Mouse (Mus musculus): ENCODE measurements around the gene Pomgnt1.

Gene Pomgnt1

DNA sequence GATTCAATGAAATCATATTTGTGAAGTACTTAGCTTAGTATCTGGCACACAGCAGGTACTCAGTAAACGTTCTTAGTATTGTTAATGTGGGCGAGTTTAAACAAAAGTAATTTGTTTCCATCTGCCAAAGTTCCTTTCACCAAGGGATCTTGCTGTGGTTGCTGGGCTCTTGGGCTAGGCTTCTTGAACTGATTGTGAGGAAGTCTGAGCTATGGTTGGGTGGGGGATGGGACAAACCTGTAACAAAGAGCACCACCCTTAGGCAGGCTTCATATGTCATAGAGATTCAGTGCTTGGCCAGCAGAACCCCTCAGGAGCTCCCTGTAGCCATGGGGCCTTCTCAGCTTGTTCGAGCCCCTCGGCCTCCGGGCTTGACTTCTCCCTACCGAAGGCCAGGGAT is 49.4 kb downstream of the Pomgnt1 start, which contains the start of the genes 1700042G07Rik and Gm49337:
Gene 1700042G07Rik, plus strand, starts transcription at position 301 of the 400 bp plus-strand sequence.
Gene Gm49337, plus strand, starts transcription at position 313 of the 400 bp plus-strand sequence.
- DNase-seq (ENCODE audit: extremely low spot score): no peak

DNA sequence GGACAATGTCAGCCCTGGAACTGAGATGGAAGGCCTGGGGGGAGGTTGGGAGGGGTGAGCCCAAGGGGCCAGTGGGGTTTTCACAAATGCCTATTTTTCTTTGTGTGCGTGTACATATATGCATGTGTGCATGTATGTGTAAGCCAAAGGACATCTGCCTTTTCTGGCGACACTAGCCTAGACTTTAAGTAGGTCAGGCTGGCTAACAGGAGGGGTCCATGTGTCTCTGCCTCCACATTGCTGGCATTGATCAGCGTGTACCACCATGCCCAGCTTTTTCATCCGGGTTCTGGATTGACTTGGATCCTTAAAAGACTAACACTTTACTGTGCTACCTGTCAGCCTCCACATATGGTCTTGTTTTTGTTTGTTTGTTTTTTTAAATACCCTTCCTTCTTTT is 50.1 kb downstream of the Pomgnt1 start:
- no peak for DNase-seq (ENCODE audit: extremely low spot score)

DNA sequence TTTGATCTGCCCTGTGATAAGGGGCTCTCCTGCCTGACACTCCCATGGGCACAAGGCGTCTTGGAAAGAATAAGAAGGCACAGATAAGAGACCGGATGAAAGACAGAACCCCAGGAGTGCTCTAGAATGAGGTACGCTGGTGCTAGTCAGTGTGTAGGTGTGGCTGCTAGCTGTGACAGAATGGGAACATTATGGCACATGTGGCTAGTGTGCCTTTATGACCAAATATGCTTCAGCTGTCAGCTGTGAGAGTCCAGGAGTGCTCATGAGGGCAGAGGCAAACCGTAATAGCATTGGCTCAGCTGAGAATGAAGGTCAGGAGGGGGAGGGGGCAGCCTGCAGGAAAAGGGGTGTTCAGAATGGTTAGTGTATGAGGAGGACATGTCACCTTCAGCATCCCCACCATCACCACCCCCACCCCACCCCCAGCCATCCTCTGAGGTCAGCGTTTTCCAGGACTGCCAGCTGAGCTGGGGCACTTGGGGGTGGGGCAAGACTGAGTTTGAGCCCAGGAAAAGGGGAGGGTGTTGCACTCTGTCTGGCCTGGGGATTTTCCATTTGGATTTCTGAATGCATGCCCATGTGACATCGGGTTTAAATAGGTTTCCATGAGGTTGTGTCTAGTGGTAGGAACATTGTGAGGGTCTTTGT is 51.0 kb downstream of the Pomgnt1 start:
- no peak for DNase-seq (ENCODE audit: extremely low spot score)

DNA sequence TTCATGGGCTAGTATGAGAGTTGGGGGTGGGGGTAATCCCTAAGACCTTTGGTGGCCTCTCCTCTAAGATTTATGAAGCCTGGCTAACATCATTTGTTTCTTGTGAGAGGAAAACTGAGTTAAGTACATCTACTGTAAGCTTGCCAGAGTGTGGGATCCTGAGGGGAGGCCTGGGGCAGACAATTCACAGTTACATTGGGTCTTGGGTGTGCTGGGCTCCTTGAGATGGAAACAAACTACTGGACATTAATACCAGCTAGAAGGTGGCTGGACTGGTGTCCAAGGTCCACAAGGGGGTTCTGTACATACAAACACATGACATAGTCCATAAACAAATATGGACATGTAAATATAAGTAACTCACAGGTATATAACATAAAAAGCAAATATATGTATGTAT is 51.5 kb downstream of the Pomgnt1 start:
- DNase-seq (ENCODE audit: extremely low spot score): no peak

GRCm38 (mm10) chr4:116175711-116176542 is 52.3 kb downstream of the Pomgnt1 start:
- no peak for DNase-seq (ENCODE audit: extremely low spot score)

GRCm38 (mm10) chr4:116176543-116176988 is 52.9 kb downstream of the Pomgnt1 start:
- no peak for DNase-seq (ENCODE audit: extremely low spot score)

- DNase-seq (ENCODE audit: extremely low spot score): peak; percentile 38
These were observed 53.5 kb downstream of the Pomgnt1 start for GRCm38 (mm10) chr4:116177140-116177539.

DNA sequence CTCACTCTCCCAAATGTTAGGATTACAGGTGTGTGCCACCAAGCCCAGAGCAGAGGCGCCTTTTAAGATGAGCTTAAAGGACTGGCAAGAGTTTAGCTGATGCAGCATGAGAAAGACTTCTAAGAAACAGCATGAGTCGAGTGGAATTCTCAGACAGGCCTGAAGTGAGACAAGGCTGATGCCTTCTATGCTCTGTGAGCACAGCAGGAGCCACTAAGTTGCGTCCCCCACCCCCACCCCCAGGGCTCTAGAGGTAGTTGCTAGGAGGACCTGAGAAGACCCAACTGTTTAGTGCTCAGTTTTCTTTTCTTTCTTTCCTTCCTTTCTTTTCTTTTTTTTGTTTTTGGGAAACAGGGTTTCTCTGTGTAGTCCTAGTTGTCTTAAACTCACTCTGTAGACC is 58.4 kb downstream of the Pomgnt1 start:
- no peak for DNase-seq (ENCODE audit: extremely low spot score)

- peak; percentile 61 for DNase-seq (ENCODE audit: extremely low spot score)
These were observed 59.1 kb downstream of the Pomgnt1 start for GRCm38 (mm10) chr4:116182745-116183144.

DNA sequence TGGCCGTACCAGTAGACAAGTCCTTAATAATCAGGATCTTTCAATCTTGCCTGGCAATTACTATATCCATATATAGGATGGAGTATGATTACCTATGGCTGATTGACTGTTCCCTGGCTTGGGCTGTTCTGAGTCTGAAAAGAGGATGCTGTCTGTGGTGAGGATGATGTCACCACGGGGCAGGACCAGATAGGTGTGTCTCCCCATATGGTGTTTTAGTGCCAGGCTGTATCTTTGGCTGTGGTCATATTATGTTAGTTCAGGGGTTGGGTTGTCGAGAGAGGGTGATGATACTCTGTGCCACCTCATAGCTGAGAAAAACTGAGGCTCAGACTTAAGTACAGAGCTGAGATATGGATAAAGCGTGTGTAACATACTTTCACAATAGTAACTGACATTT is 61.4 kb downstream of the Pomgnt1 start:
- no peak for DNase-seq (ENCODE audit: extremely low spot score)

DNA sequence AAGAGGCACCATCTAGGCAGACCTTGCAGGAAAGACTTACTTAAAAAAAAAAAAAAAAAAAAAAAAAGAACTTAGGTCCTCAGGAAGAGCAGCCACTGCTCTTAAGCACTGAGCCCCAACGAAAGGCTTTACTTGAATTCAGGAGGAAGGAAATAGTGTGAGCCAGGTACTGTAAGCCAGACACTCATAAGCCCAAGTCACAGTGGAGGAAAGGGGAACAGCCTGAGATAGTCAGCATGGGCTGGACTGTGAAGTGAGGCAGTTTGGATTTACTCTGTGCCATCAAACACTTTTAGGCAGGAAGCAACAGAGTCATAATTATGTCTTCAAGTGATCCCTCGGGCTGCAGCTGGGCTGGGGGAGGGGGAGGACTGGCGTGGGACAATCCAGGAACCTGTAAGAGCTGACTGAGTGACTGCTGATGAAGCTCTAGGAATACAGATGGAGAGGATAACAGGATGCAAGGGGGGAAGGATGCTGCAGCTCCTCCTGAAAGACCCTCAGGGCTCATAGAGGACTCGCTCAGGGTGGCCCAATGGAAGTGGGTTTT is 68.7 kb downstream of the Pomgnt1 start:
- no peak for DNase-seq (ENCODE audit: extremely low spot score)

- DNase-seq (ENCODE audit: extremely low spot score): no peak
These were observed 70.1 kb downstream of the Pomgnt1 start for GRCm38 (mm10) chr4:116193583-116194383.

DNA sequence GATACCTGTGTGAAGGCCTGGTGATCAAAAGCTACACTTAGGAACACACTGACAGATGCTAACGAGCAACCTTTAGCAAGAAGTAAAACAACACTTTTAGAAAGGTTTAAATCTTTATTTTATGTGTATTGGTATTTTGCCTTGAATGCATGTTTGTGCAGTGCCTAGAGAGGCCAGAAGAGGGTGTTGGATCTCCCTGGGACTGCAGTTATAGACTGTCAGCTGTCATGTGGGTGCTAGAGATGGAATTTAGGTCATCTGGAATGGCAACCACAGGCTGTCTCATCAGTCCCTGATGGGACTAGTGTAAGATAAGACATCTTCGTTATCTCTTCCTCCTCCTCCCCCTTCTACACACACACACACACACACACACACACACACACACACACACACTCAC is 74.8 kb downstream of the Pomgnt1 start:
- DNase-seq (ENCODE audit: extremely low spot score): no peak

DNA sequence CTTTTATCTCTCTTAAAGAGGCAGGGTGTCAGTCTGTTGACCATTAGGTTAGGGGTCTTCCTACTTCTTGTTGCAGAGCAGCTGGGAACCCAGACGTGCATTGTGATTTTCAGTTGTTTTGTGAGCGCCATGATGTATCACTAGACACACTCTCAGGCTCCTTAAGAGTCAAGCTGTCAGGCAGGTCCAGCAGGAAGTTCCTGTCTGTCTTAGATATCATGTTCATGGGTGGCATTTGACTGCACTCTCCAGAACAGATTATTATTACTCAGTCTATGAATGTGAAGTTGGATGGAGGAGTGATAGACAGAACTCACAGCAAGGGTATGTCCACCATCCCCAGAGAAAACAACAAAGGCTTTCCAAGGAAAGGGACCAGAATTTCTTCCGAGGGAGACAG is 80.8 kb downstream of the Pomgnt1 start:
- no peak for DNase-seq (ENCODE audit: extremely low spot score)

DNA sequence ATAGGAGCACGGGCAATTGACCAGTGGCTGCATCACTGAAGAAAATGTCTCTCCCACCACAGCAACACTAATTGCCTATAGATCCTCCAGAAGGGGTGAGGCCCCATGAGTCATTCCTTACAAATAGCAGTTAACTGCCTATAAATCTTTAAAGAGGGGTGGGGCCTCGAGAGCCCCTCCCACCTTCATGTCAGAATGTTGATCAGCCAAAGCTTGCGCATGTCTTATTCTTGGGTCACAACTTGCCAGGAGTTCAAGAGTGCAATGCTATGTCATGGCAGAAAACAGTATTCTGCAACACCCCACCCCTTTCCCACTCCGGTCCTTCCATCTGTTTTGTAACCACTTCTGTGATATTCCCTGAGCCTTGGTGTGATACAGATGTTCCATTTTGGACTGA is 82.9 kb downstream of the Pomgnt1 start:
- no peak for DNase-seq (ENCODE audit: extremely low spot score)

GRCm38 (mm10) chr4:116208891-116209290 is 85.3 kb downstream of the Pomgnt1 start:
- no peak for DNase-seq (ENCODE audit: extremely low spot score)
